Mouse (Mus musculus) testis, adult 10 weeks (tissue): ENCODE measurements around the gene Son. TPM values are rescaled to one million over a fixed set of nuclear protein-coding genes. Genes with fewer than 3 reads are reported as not detected.

Source experiments
- polyA plus RNA-seq: library from polyadenylated mRNA; stranded (reverse); fragments of 350-450 nt; fragmentation: Illumina TruSeq; extraction: RNeasy Lipid Tissue Mini Kit (QIAGEN cat#74804); gene quantifications from one replicate; pipeline ENCODE4 v1.2.3, GENCODE M21; 2014; ENCODE audit warnings: low read depth, low replicate concordance

The Son gene
- polyA plus RNA-seq: 299 TPM

DNA sequence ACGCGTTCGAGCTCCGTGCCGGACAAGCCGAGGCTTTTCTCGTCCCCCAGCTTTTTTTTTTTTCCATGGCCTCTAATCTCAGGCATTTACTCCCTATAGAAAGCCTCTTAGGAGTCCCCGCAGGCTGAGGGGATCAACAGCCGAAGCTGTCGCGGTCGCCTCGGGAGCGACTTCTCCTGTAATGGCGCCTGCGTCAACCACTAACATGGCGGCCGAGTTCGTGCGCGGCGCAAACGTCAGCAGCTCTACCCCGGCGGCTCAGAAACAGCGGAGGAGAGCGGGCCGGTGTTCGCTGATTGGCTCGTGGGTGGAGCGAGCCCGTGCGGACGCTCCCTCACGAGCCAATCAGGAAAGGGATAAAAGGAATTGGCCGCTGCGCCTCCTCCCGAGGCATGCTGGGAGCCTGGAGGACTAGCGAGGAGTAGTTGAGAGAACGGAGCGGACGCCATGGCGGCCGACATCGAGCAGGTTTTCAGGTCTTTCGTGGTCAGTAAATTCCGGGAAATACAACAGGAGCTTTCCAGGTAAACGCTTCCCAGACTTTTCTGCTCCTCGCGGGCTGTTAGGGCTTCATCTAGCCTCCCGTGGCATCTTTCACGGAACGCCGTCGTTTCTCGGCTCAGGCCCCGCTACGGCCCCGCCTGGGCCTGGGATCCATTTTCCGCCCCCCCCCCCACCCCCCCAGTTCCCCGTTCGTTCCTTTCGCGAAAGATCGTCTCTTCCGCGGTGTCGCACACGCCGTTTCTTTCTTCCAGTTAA lies at the start of gene Son:
Son (plus strand) TSS at position 46 of the 759 bp plus-strand sequence.

GRCm38 (mm10) chr16:91597672-91598010 lies 49.7 kb upstream of the Son start, which contains the start of gene Tmem50b:
Tmem50b (minus strand) TSS chr16:91597800.

DNA sequence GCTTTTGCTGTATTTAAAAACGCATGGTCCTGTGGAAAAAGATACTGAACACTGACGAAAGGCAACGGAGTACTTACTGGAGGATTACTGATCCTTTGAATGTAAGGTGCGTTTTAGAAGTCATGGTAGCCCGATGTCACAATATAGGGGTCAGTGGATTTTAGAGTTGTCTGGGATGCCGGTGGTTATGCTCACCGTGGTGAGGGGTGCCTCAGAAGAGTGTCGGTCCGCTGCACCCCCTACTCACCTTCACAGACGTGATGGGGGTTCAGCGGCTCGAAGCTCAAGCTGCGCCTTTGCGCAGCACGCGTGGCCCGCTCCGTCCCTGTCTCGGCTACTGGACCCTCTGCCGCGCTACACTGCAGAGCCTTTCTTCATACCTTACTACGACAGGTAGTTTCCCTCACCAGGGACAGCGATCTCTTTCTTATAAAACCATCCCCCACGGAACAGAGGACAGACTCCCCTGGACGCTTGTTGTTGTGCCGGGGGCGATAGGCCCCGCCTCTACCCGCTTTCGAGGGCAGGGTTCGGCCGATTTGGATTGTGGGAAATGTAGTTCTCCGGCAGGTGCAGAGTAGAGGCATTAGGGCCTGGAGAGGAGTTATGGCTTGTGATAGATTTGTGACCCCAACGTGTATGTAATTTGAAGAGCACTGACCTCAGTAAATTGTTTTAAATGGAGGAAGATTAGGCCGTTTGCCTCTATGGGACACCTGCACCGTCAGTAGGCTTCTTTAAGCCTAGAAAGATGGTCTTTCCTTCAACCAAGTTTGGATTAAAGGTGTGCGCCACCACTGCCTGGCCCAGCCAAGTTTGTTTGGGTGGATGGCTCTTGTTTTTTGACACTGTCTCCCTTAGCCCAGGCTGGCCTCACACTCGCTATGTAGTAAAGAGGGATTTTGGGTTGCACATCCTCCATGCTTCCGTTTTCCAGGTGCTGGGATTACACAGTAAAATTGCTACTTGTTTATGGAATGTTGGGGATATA lies 28.5 kb upstream of the Son start, which contains the start of gene Dnajc28:
Dnajc28 (minus strand) TSS at position 516 of the 991 bp plus-strand sequence.

GRCm38 (mm10) chr16:91646681-91647419 lies 456 bp upstream of the Son start, which contains the start of gene Gart:
Gart (minus strand) TSS chr16:91646952.

DNA sequence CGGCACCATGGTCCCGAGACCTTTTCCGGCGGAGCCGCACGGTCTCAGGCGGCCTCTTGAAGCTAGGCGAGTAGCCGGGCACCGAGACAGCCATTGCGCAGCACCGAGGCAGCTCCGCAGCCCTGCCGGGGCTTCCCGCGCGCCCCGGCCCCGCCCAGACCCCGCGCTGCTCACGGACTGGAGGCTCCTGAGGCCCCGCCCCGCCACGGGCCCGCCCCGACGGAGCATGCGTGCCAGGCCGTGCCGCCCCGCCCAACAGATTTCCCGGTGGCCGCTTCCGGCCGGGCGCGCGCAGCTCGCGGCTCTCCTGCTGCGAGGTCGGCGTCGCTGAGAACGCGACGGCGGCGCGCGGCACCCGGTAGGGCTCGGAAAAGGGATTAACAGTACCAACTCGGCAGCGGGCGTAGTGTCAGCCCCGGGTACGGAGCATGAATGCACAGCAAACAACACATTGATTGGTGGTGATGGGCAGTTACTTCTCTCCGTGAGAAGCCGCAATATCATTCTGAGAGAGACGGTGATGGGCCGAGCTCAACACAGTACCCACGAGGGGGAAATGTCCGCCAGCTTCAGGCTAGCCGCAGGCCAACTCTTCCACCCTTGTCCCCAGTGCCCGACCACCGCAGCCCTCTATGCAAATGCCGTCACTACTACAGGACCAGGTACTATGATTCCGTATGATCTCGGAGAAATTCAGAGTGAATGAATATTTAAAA lies 41.5 kb downstream of the Son start, which contains the start of gene Donson:
Donson (minus strand) TSS at position 152 of the 716 bp plus-strand sequence.

GRCm38 (mm10) chr16:91728123-91729065 lies 81.1 kb downstream of the Son start, which contains the start of gene Cryzl1:
Cryzl1 (minus strand) TSS chr16:91728975.

Other genes starting within 250 kb of the Son start
- gene Il10rb, start 241.3 kb upstream of the Son start, polyA plus RNA-seq: 10.8 TPM
- 37.6 TPM for gene Ifnar1, start 162.3 kb upstream of the Son start, polyA plus RNA-seq
- gene Ifngr2, start 100.4 kb upstream of the Son start, polyA plus RNA-seq: 10.8 TPM
- 47.7 TPM for gene Tmem50b, start 49.7 kb upstream of the Son start, polyA plus RNA-seq
- gene Dnajc28, start 28.5 kb upstream of the Son start, polyA plus RNA-seq: 38.6 TPM
- gene Gart, start 554 bp upstream of the Son start, polyA plus RNA-seq: 8.3 TPM
- 101 TPM for gene Donson, start 41.3 kb downstream of the Son start, polyA plus RNA-seq
- 80.3 TPM for gene Cryzl1, start 81.5 kb downstream of the Son start, polyA plus RNA-seq
- gene Itsn1, start 81.8 kb downstream of the Son start, polyA plus RNA-seq: 25.8 TPM